Mouse (Mus musculus) ES-CJ7 (cell line): ENCODE results near the gene Tmem206.
A peak's percentile ranks its signal among the peaks of the same experiment; 100 is the strongest.

Experiments used
- DNase-seq: peaks from one replicate; pipeline ENCODE4 v3.0.0; 2011; ENCODE audit warnings: low read depth, low spot score

Gene Tmem206

DNA sequence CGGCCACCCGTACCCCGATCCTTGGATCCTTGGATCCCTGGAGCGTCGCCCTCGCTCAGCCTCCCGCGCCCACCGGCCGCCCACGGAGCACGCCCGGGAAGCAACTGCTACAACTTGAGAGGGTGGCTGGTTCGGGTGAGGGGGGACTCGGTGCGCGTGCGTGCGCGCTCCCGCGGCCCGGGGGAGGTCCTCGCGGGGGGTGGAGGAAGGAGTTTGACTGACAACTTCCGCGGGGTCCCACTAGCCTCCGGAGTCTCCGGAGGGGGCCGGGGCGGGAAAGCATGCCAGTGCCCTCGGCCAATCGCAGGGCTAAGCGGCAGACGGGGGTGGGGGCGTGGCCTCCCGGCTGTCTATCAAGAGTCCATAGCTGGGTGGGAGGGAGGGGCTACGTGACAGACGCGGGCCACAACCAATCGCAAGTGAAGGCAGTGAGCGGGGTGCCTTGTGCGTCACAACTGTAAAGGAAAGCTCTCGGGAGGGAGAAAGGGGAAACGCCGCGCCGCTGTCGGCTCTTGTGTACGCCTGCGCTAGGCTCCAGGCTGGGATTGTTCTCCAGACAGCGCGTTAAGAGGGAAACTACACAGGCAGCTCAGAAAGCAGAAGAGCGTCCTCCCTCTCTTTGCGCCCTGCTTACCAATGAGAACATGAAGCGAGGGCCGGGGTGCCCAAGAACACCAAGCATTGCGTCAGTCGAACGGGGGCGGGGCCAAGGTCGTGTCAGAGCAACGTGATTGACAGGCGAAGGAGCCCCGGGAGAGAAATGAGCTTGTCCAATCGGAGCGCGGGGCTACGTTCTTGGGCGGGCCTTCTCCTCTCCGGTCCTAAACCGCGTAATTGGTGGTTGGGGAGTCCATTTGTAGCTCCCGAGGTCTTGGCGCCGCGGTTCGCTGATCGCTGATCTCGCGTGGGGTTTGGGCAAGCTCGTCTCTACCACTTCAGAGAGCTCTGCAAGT is 71.5 kb downstream of the Tmem206 start:
- peak; percentile 100 for DNase-seq
